Mouse (Mus musculus) bone marrow macrophage, adult 2 months (primary cell): ENCODE measurements around the gene Akap1.

Source experiments
- CTCF ChIP-seq: IDR thresholded peaks from 2 replicates; pipeline ENCODE4 v1.5.1; 2012; ENCODE audit warnings: low read depth, mild to moderate bottlenecking, low read length, moderate library complexity
- POLR2A ChIP-seq: IDR thresholded peaks from 2 replicates; pipeline ENCODE4 v1.6.1; 2012; ENCODE audit warnings: mild to moderate bottlenecking, low read depth, low read length, borderline replicate concordance

DNA sequence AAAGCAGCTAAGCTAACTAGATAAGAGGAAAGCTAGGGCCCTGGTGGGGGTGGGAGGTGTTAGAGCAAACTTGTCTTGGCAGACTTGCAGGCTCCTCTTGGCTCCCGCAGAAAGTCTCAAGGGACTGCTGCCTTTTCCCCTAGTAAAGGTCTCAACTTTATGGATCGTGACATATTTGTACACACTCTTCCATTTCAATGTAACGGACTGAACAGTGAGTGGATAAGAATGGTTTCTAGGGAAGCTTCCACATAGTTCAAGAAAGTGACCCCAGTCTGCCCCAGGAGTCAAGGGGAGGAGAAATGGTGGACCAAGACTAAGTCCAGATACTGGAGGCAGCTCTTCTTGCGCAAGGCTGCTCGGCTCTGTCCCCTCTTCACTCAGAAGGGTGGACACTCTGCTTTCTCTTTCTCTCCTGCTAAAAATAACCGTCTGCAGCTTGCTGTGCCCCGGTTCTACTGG lies 37.0 kb upstream of the Akap1 start:
- TF ChIP-seq POLR2A (no peak), CTCF (no peak)
